Mouse (Mus musculus): Measurements from ENCODE around the gene Sgip1.

Gene Sgip1

GRCm38 (mm10) chr4:102741287-102741686 lies at the start of gene Sgip1:
Sgip1 (plus strand) TSS chr4:102741297.
- DNase-seq (ENCODE audit: low read depth, low spot score) = no peak

GRCm38 (mm10) chr4:102691402-102691801 lies 49.7 kb upstream of the Sgip1 start:
- no peak for DNase-seq (ENCODE audit: low read depth, low spot score)

- no peak for DNase-seq (ENCODE audit: low read depth, low spot score)
These were observed 43.1 kb upstream of the Sgip1 start for GRCm38 (mm10) chr4:102697966-102698365.

- DNase-seq (ENCODE audit: low read depth, low spot score) = no peak
These were observed 29.4 kb upstream of the Sgip1 start for GRCm38 (mm10) chr4:102711731-102712130.

GRCm38 (mm10) chr4:102715532-102715931 lies 25.6 kb upstream of the Sgip1 start:
- DNase-seq (ENCODE audit: low read depth, low spot score) = no peak

- no peak for DNase-seq (ENCODE audit: low read depth, low spot score)
These were observed 23.8 kb upstream of the Sgip1 start for GRCm38 (mm10) chr4:102717123-102717828.

- no peak for DNase-seq (ENCODE audit: low read depth, low spot score)
These were observed 21.6 kb upstream of the Sgip1 start for GRCm38 (mm10) chr4:102719535-102719934.

GRCm38 (mm10) chr4:102719951-102720350 lies 21.1 kb upstream of the Sgip1 start:
- no peak for DNase-seq (ENCODE audit: low read depth, low spot score)

- DNase-seq (ENCODE audit: low read depth, low spot score) = no peak
These were observed 16.7 kb upstream of the Sgip1 start for GRCm38 (mm10) chr4:102724442-102724841.

- no peak for DNase-seq (ENCODE audit: low read depth, low spot score)
These were observed 10.1 kb upstream of the Sgip1 start for GRCm38 (mm10) chr4:102730976-102731375.

- no peak for DNase-seq (ENCODE audit: low read depth, low spot score)
These were observed 7.0 kb upstream of the Sgip1 start for GRCm38 (mm10) chr4:102734022-102734657.

- no peak for DNase-seq (ENCODE audit: low read depth, low spot score)
These were observed 12.4 kb downstream of the Sgip1 start for GRCm38 (mm10) chr4:102753334-102754090.

- peak; percentile 26 for DNase-seq (ENCODE audit: low read depth, low spot score)
These were observed 18.2 kb downstream of the Sgip1 start for GRCm38 (mm10) chr4:102759095-102759890.

GRCm38 (mm10) chr4:102760042-102760821 lies 19.1 kb downstream of the Sgip1 start:
- DNase-seq (ENCODE audit: low read depth, low spot score) = peak; percentile 44

- no peak for DNase-seq (ENCODE audit: low read depth, low spot score)
These were observed 21.0 kb downstream of the Sgip1 start for GRCm38 (mm10) chr4:102762075-102762474.

GRCm38 (mm10) chr4:102769070-102769469 lies 28.0 kb downstream of the Sgip1 start:
- DNase-seq (ENCODE audit: low read depth, low spot score) = no peak

GRCm38 (mm10) chr4:102769936-102770335 lies 28.8 kb downstream of the Sgip1 start:
- no peak for DNase-seq (ENCODE audit: low read depth, low spot score)

GRCm38 (mm10) chr4:102771598-102772357 lies 30.7 kb downstream of the Sgip1 start:
- DNase-seq (ENCODE audit: low read depth, low spot score) = no peak

GRCm38 (mm10) chr4:102773225-102773624 lies 32.1 kb downstream of the Sgip1 start:
- no peak for DNase-seq (ENCODE audit: low read depth, low spot score)

- DNase-seq (ENCODE audit: low read depth, low spot score) = no peak
These were observed 32.7 kb downstream of the Sgip1 start for GRCm38 (mm10) chr4:102773841-102774240.
